Mouse (Mus musculus) olfactory bulb, adult 2 months (tissue): ENCODE measurements around the gene Pskh1.

Source experiments
- CTCF ChIP-seq: fragments of 200-500 bp; IDR thresholded peaks from 2 replicates; pipeline ENCODE4 v1.5.1; 2012; ENCODE audit warnings: low read depth, mild to moderate bottlenecking, low read length, moderate library complexity; ENCODE audit not compliant: insufficient read depth
- POLR2A ChIP-seq: fragments of 200-500 bp; IDR thresholded peaks from 2 replicates; pipeline ENCODE4 v1.6.1; 2012; ENCODE audit warnings: mild to moderate bottlenecking, low read depth, low read length, moderate library complexity; ENCODE audit not compliant: insufficient read depth

GRCm38 (mm10) chr8:105890870-105891269 lies 9.4 kb upstream of the Pskh1 start:
- TF ChIP-seq CTCF (no peak), POLR2A (no peak)
